Mouse (Mus musculus): Measurements from ENCODE around the gene Faf2. TPM values are rescaled to one million over a fixed set of nuclear protein-coding genes. Genes with fewer than 3 reads are reported as not detected.

The Faf2 gene
- polyA plus RNA-seq, 1 experiment from 2014 or later: 79.7 TPM

- peak; percentile 84 for ATAC-seq
- Histone ChIP-seq H3K4me2 (replicated peaks) (peak overlapping the region; percentile 52), H3K4me3 (replicated peaks) (peak overlapping the region; percentile 99), H3K9ac (replicated peaks) (peak overlapping the region; percentile 70), H3K4me1 (replicated peaks) (peaks cover 38% of the 10 kb centered on the region), H3K27me3 (no peaks in the 10 kb centered on the region), H3K36me3 (no peaks in the 10 kb centered on the region), H3K9me3 (no peaks in the 10 kb centered on the region), H3K27ac (peak overlapping the region; percentile 93)
- 17% methylated on average over 26 of the region's 26 CpGs for WGBS
Measured at GRCm38 (mm10) chr13:54694348-54695060, 72.9 kb downstream of the Faf2 start.

GRCm38 (mm10) chr13:54695479-54696230, 74.1 kb downstream of the Faf2 start:
- H3K4me1 ChIP-seq (replicated peaks): peaks cover 29% of the 10 kb centered on the region
- no peak overlapping the region for H3K4me2 ChIP-seq (replicated peaks)
- no peak overlapping the region for H3K4me3 ChIP-seq (replicated peaks)
- no peaks in the 10 kb centered on the region for H3K36me3 ChIP-seq
- no peaks in the 10 kb centered on the region for H3K9me3 ChIP-seq
- H3K9ac ChIP-seq (replicated peaks): no peak overlapping the region
- H3K27me3 ChIP-seq: no peaks in the 10 kb centered on the region
- H3K27ac ChIP-seq: no peak overlapping the region
- WGBS: 90% methylated on average over 11 of the region's 11 CpGs
- no peak for ATAC-seq

DNA sequence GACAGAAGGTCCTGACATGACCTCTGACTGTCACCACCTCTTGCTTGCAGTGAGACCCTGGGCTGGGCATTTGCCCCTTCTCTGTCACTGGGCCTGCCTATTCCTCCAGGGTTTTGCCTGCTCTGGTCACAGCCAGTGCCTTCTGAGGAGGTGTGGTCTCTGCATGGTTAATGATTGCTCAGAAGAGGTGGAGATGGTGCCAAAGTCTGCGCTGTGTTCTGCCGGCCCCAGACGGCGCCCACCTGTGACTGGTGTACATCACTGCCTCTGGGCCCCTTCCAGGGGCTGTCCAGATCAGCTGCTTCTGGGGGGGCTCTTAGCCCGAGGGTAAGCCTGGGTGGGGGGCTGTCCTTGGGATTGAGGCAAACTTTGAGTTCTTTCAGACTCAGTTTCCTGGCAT, 79.7 kb downstream of the Faf2 start, which contains the start of gene Cdhr2:
Gene Cdhr2, plus strand, starts transcription at position 219 of the 400 bp plus-strand sequence.
- no peak; the same call in 1 of the 2 replicates for ATAC-seq
- Histone ChIP-seq H3K4me2 (replicated peaks) (no peak within 1 kb of the TSS), H3K27me3 (no peaks in the 10 kb centered on the region), H3K9ac (replicated peaks) (no peak within 1 kb of the TSS), H3K9me3 (no peaks in the 10 kb centered on the region), H3K4me1 (replicated peaks) (no peaks in the 10 kb centered on the region), H3K36me3 (no peaks in the 10 kb centered on the region), H3K4me3 (replicated peaks) (no peak within 1 kb of the TSS), H3K27ac (no peak within 1 kb of the TSS)
- WGBS: 78% methylated on average over 5 of the region's 5 CpGs

- Histone ChIP-seq H3K27ac (no peak overlapping the region), H3K9ac (replicated peaks) (no peak overlapping the region), H3K36me3 (no peaks in the 10 kb centered on the region), H3K4me2 (replicated peaks) (no peak overlapping the region), H3K9me3 (no peaks in the 10 kb centered on the region), H3K4me1 (replicated peaks) (no peaks in the 10 kb centered on the region), H3K27me3 (no peaks in the 10 kb centered on the region), H3K4me3 (replicated peaks) (no peak overlapping the region)
- no peak for ATAC-seq
- 66% methylated on average over 7 of the region's 7 CpGs for WGBS
Measured at GRCm38 (mm10) chr13:54702507-54702906, 80.9 kb downstream of the Faf2 start.

DNA sequence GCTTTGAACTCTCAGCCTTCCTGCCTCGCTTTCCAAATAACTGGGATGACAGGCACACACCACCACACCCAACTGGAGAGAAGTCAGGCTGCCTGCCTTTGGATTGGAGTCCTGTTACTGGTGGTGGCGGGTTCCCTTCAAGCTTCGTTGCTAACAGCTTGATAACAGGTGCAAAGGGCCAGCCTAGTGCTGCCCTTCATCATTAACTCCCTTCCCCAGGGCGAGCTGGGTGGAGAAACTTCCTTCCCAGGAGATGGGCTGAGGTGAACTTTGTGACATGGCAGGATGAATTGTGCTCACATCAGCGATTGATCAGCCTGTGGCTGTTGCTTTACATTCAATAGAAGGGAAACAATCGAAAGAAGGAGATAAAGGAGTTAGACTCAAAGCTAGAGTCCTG, 83.3 kb downstream of the Faf2 start:
- Histone ChIP-seq H3K4me2 (replicated peaks) (no peak overlapping the region), H3K27ac (no peak overlapping the region), H3K9ac (replicated peaks) (no peak overlapping the region), H3K4me3 (replicated peaks) (no peak overlapping the region), H3K9me3 (no peaks in the 10 kb centered on the region), H3K4me1 (replicated peaks) (no peaks in the 10 kb centered on the region), H3K36me3 (no peaks in the 10 kb centered on the region), H3K27me3 (no peaks in the 10 kb centered on the region)
- 53% methylated on average over 6 of the region's 6 CpGs for WGBS
- no peak for ATAC-seq

DNA sequence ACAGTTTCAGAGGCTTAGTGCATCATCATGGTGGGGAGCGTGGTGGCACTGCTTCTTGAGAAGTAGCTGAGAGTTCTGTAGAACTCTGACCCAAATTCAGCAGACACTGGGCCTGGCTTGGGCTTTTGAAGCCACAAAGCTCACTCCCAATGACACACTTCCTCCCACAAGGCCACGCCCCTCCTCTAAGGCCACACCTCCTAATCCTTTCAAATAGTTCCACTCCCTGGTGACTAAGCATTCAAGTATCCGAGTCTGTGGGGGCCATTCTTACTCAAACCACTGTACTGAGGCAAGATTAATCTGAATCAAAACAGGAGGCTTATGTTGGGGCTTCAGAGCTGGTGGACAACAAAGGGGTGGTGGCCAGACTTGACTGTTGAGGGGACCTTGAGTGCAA, 89.3 kb downstream of the Faf2 start:
- Histone ChIP-seq H3K9me3 (no peaks in the 10 kb centered on the region), H3K27ac (no peak overlapping the region), H3K9ac (replicated peaks) (no peak overlapping the region), H3K4me1 (replicated peaks) (no peaks in the 10 kb centered on the region), H3K4me2 (replicated peaks) (no peak overlapping the region), H3K4me3 (replicated peaks) (no peak overlapping the region), H3K36me3 (no peaks in the 10 kb centered on the region), H3K27me3 (no peaks in the 10 kb centered on the region; the same call in 1 of the 2 replicates)
- ATAC-seq: no peak
- WGBS: 84% methylated on average over 3 of the region's 3 CpGs

Small RNAs within 50 kb of the gene (microRNA-seq; reads per million reads assigned to microRNA genes)
- not detected for gene Gm24195

Other genes with a start within 250 kb of the Faf2 start
- gene Thoc3, start 152.9 kb upstream of the Faf2 start, polyA plus RNA-seq (2015; fragmentation: Nextera tagmentation; extraction: Ambion mirVana): 121 and 126 TPM in 2 replicates
- 18.9 and 21.3 TPM in 2 replicates for gene Simc1, start 118.0 kb upstream of the Faf2 start, polyA plus RNA-seq (2015; fragmentation: Nextera tagmentation; extraction: Ambion mirVana)
- 269 and 271 TPM in 2 replicates for gene 4833439L19Rik, start 56.3 kb upstream of the Faf2 start, polyA plus RNA-seq (2015; fragmentation: Nextera tagmentation; extraction: Ambion mirVana)
- gene Arl10, start 46.8 kb upstream of the Faf2 start, polyA plus RNA-seq (2015; fragmentation: Nextera tagmentation; extraction: Ambion mirVana): 76.0 and 84.9 TPM in 2 replicates
- 51.2 and 53.2 TPM in 2 replicates for gene Nop16, start 31.7 kb upstream of the Faf2 start, polyA plus RNA-seq (2015; fragmentation: Nextera tagmentation; extraction: Ambion mirVana)
- 212 and 224 TPM in 2 replicates for gene Higd2a, start 31.6 kb upstream of the Faf2 start, polyA plus RNA-seq (2015; fragmentation: Nextera tagmentation; extraction: Ambion mirVana)
- gene Cltb, start 10.4 kb upstream of the Faf2 start, polyA plus RNA-seq (2015; fragmentation: Nextera tagmentation; extraction: Ambion mirVana): 84.2 and 91.1 TPM in 2 replicates
- 93.7 and 109 TPM in 2 replicates for gene Rnf44, start 72.1 kb downstream of the Faf2 start, polyA plus RNA-seq (2015; fragmentation: Nextera tagmentation; extraction: Ambion mirVana)
- 0.15 TPM in 2 replicates for gene Cdhr2, start 79.7 kb downstream of the Faf2 start, polyA plus RNA-seq (2015; fragmentation: Nextera tagmentation; extraction: Ambion mirVana)
- gene Gprin1, start 128.1 kb downstream of the Faf2 start, polyA plus RNA-seq (2015; fragmentation: Nextera tagmentation; extraction: Ambion mirVana): 5.1 and 5.8 TPM in 2 replicates
- gene Sncb, start 144.8 kb downstream of the Faf2 start, polyA plus RNA-seq (2015; fragmentation: Nextera tagmentation; extraction: Ambion mirVana): 8.9 and 10.0 TPM in 2 replicates
- gene Eif4e1b, start 162.2 kb downstream of the Faf2 start, polyA plus RNA-seq (2015; fragmentation: Nextera tagmentation; extraction: Ambion mirVana): not detected in 2 replicates
- gene Tspan17, start 167.6 kb downstream of the Faf2 start, polyA plus RNA-seq (2015; fragmentation: Nextera tagmentation; extraction: Ambion mirVana): 28.3 and 30.5 TPM in 2 replicates

Measured in midbrain, embryonic 13.5 days (tissue).